ENCODE assay signal across 9 mouse cellular contexts in genomic region chr8:4656536-4656935, GRCm38 (mm10). TPM values are rescaled to one million over a fixed set of nuclear protein-coding genes. Genes with fewer than 3 reads are reported as not detected.
DNase-seq lines count a peak whose midpoint lies in the region; ATAC-seq and TF ChIP-seq lines count a peak whose summit lies in the region.
"Had no signal": no experiment of that assay in that cellular context is flagged by ENCODE, and none has a peak within 500 bp of the region (broad histone marks: within the 10 kb centered on the region; RNA-seq: fewer than 3 reads in every experiment).

No protein-coding gene starts in this region.

- no peak for TF ChIP-seq CTCF in kidney, postnatal 0 days (IDR thresholded peaks at IDR 0.05; ENCODE audit: low read depth)

- DNase-seq in kidney, postnatal 0 days (ENCODE audit: low spot score): peak; percentile 64
- DNase-seq in kidney, adult 18-20 months: no peak
- DNase-seq in MEL-GATA-1-ER (ENCODE audit: extremely low read depth, low read depth): peak; percentile 66
- DNase-seq in c-Kit-positive CD71-negative TER-119-negative erythroid progenitor cells, embryonic 14.5 days (ENCODE audit: low read depth): peak; percentile 73
- DNase-seq in liver, embryonic 11.5 days (ENCODE audit: low spot score): peak; percentile 38
- no peak for DNase-seq in layer of hippocampus, postnatal 14 days (ENCODE audit: low spot score in 2 of 2)

- H3K27ac ChIP-seq in kidney, postnatal 0 days: no peak overlapping the region
- H3K27ac ChIP-seq in liver, embryonic 11.5 days (ENCODE audit: low read depth, low read length): no peak overlapping the region
- H3K27ac ChIP-seq: embryonic facial prominence, embryonic 12.5 days; limb, embryonic 15.5 days had no signal

- no peak overlapping the region for H3K9ac ChIP-seq in kidney, postnatal 0 days (ENCODE audit: low read depth, low read length)
- H3K9ac ChIP-seq in liver, embryonic 11.5 days (ENCODE audit: low read depth, low read length): no peak overlapping the region
- H3K9ac ChIP-seq: embryonic facial prominence, embryonic 12.5 days; limb, embryonic 15.5 days had no signal

- WGBS in kidney, postnatal 0 days: 87% methylated on average over 7 of the region's 7 CpGs
- 84% methylated on average over 7 of the region's 7 CpGs for WGBS in liver, embryonic 11.5 days

- H3K27me3 ChIP-seq in kidney, postnatal 0 days (ENCODE audit: insufficient read depth, low read length): no peaks in the 10 kb centered on the region
- no peaks in the 10 kb centered on the region for H3K27me3 ChIP-seq in liver, embryonic 11.5 days (replicated peaks; ENCODE audit: control insufficient read depth, insufficient read depth, low read length)
- H3K27me3 ChIP-seq: embryonic facial prominence, embryonic 12.5 days; limb, embryonic 15.5 days had no signal

- H3K4me1 ChIP-seq in kidney, postnatal 0 days (replicated peaks; ENCODE audit: insufficient read depth, low read length): no peaks in the 10 kb centered on the region
- H3K4me1 ChIP-seq in liver, embryonic 11.5 days (replicated peaks; ENCODE audit: control insufficient read depth, insufficient read depth, low read length): no peaks in the 10 kb centered on the region
- H3K4me1 ChIP-seq: embryonic facial prominence, embryonic 12.5 days; limb, embryonic 15.5 days had no signal

- H3K4me2 ChIP-seq in kidney, postnatal 0 days (ENCODE audit: low read length): no peak overlapping the region
- H3K4me2 ChIP-seq in liver, embryonic 11.5 days: no peak overlapping the region
- H3K4me2 ChIP-seq: embryonic facial prominence, embryonic 12.5 days; limb, embryonic 15.5 days had no signal

- H3K4me3 ChIP-seq in kidney, postnatal 0 days (replicated peaks; ENCODE audit: low read depth, low read length): no peak overlapping the region
- H3K4me3 ChIP-seq in liver, embryonic 11.5 days (ENCODE audit: low read depth, low read length): no peak overlapping the region
- H3K4me3 ChIP-seq: embryonic facial prominence, embryonic 12.5 days; limb, embryonic 15.5 days had no signal

- ATAC-seq in kidney, postnatal 0 days (replicated peaks; ENCODE audit: low FRiP score, low read depth): no peak
- ATAC-seq in liver, embryonic 11.5 days (replicated peaks; ENCODE audit: low FRiP score): no peak
- ATAC-seq in inflammation-experienced regulatory T-cells, adult 6 months: no peak

- H3K9me3 ChIP-seq in kidney, postnatal 0 days (replicated peaks; ENCODE audit: low read length): no peaks in the 10 kb centered on the region
- no peaks in the 10 kb centered on the region; the same call in 1 of the 2 replicates for H3K9me3 ChIP-seq in liver, embryonic 11.5 days (ENCODE audit: control insufficient read depth, low read length)
- H3K9me3 ChIP-seq: embryonic facial prominence, embryonic 12.5 days; limb, embryonic 15.5 days had no signal

- no peaks in the 10 kb centered on the region for H3K36me3 ChIP-seq in kidney, postnatal 0 days (ENCODE audit: insufficient read depth, low read length)
- no peaks in the 10 kb centered on the region for H3K36me3 ChIP-seq in liver, embryonic 11.5 days (ENCODE audit: control insufficient read depth, insufficient read depth, low read length)
- H3K36me3 ChIP-seq: embryonic facial prominence, embryonic 12.5 days; limb, embryonic 15.5 days had no signal

RNA-seq across cellular contexts. Expression of gene Zfp958, which starts 43.6 kb away (rescaled TPM):
- 13.8 and 16.4 TPM in 2 replicates for polyA plus RNA-seq in kidney, postnatal 0 days (2015; fragmentation: Nextera tagmentation; extraction: Ambion mirVana)
- 9.8 and 13.1 TPM in 2 replicates for polyA plus RNA-seq in liver, embryonic 11.5 days (2014; fragmentation: Nextera tagmentation; extraction: Ambion mirVana)
- polyA plus RNA-seq in inflammation-experienced regulatory T-cells, adult 6 months (2017; shearing (Covaris generic)): 10 to 100 TPM; 15.0 to 21.7 (median 15.1) TPM
- total RNA-seq in layer of hippocampus, postnatal 14 days (2021): 10 to 100 TPM; 11.6 to 14.1 TPM

Comparison
In these comparisons a context has a peak if more than half of its experiments do, and no peak if none do; other contexts are left out.
1. DNase-seq: peak in kidney, postnatal 0 days (single experiment), MEL-GATA-1-ER (single experiment), c-Kit-positive CD71-negative TER-119-negative erythroid progenitor cells, embryonic 14.5 days (single experiment) and liver, embryonic 11.5 days (single experiment); none in kidney, adult 18-20 months (single experiment) and layer of hippocampus, postnatal 14 days (0 of 2).